Mouse (Mus musculus): ENCODE results near the gene Tenm4.

Gene Tenm4

DNA sequence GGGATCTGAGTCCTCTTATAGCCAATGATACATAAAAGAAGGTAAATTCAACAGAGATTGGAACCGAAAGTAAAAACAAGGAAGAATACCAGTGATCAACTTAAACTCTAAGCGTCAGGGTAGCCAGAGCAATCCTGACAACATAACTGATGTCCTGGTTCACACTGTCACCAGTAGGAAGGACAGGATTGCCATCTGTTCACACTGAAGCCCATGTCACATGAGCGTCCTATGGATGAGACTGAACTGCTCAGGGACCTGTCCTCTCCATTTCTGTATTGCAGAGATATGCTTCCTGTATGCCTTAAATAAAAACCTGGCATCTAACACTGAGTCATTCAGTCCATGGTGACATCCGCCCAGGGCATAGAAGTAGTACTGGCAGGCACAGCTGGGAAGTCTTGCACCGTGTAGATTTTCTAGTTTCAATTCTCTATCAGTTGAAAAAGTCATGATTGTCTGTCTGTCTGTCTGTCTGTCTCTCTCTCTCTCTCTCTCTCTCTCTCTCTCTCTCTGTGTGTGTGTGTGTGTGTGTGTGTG lies 684.9 kb downstream of the Tenm4 start:
- no peak for DNase-seq (ENCODE audit: low spot score)

DNA sequence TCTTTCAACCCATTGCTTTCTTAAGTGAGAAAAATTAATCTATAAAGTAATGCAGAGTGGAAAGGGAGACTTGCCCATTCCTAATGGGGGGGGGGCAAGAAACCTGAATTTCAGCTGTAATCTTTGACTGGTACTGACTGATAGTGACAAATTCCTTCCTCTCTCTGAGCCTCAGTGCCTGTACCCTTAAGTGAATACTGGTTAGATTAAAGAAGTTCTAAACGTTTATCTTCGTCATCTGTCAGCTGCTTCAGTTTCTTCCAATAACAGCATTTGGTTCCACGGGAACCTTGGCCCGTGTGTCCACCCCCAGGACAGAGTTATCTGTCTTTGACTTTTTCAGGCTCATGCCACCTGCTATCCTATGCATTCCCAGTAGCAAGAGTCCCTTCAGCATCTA lies 685.5 kb downstream of the Tenm4 start:
- no peak for DNase-seq (ENCODE audit: low spot score)

DNA sequence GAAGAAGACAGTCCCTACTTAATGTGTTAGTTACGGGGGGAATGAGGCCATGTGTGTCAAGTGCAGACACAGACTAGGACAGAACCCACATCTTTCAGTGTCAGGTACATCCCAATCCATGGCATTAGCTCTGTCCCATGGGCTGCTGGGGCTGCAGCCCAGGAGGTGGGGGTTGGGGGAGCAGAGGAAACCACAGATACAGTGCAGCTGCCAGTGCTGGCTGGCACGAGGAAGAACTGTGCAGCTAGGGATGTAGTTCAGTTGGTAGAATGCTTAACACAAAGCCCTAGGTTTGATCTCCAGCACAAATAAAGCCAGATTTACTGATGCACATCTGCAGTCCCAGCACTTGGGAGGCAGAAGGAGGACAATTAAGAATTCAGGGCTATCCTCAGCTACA lies 688.0 kb downstream of the Tenm4 start:
- no peak for DNase-seq (ENCODE audit: low spot score)

DNA sequence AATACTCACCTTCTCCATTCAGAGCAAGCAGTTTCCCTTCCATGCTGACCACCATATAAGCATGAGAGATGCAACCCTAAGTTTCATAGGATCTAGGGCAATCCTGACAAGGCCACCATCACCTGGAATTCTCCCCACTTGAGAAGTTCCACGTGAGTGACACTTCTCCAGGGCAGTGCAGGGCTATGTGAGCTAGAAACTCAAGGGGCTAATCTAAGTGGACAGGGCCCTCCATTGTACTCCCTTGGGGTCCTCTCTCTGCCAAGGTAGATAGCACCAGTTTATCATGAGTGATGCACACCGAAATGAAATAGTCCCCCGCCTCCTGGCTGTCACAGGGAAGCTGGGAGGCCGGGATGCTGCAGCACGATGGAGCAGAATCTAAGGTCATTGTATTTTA lies 688.6 kb downstream of the Tenm4 start:
- DNase-seq (ENCODE audit: low spot score) = no peak

DNA sequence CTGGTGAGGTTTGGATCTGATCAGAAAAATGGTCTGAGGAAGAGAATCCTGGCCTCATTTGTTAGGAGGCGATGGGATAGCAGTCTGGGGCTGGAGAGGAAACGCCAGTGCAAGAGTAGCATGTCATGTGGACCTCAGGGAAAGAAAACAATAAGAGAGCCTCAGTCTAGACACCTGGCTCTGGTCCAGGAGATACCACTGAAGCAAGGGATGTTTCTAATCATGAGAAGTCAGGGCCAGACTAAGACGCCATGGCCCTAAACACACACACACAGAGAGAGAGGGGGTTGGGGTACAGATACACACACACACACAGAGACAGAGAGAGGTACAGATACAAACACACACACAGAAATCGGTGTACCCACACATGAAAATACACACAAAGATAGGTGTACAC lies 689.6 kb downstream of the Tenm4 start:
- DNase-seq (ENCODE audit: low spot score) = no peak

DNA sequence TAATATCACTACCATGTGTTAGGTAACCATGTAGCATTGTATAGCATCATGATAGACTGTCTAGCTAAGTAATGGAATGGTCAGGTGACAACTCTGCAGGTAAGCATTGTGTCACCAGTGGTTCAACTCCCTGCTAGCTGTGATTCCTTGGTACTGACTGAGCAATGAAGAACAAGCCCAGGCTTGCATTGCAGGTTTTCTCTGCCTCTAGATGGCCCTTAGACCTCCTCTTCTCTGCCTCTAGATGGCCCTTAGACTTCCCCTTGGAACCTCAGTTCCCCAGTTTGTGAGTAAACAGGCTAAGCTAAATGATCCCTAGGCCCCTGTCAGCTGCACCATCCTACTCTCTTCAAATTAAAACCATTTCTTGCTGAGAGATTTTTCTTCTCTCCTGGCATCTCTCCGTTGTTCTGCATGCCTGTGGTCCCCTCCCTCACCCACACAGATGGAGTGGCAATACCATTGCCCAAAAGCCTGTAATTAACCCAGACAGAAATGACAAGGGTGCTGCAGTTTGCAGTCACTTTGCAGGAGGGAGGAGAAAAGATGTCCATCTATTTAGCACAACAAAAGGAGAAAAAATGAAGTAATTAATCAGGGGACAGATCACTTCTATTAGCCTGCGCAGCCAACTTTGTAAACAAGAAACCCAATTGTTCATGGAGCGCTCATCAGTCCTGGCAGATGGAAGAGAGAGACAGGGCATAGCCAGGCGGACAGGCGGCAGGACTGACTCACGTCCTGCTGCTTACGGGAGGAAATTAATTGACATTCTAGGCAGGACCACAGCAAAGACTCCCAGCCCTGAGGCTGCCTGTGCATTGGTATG lies 694.1 kb downstream of the Tenm4 start:
- no peak for DNase-seq (ENCODE audit: low spot score)

DNA sequence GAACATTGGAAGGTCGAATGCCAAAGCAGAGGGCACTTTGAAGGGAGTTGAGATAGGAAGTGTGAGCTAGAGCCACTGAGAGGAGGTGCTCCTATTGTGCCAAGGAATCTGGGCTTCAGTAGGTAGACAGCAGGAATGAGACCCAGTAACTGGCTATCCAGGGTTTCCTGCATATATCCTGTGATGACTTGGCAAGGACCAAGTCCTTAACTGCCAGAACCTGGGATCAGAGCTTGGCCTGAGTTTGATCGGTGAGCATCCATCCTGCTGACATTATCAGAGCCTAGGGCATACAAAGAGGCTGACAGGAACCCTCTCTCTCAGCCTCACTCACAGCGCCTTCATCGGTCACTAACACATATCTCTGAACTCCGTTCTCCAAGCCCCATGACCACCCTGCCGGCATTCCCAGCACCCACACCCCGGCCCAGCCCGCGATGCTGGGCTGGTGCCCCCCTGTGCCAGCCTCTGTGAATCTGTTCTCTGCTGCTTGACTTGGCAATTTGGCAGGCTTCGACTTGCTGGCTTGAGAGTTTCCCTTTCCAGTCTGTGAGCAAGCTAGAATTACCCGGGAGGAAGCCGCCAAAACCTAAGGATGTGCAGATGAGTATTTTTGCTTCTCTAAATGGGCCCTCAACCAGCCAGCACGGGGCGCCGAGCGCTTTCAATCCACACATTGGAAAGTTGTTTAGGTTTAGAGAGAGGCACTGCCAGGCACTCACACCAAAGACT lies 698.2 kb downstream of the Tenm4 start:
- DNase-seq (ENCODE audit: low spot score) = no peak

DNA sequence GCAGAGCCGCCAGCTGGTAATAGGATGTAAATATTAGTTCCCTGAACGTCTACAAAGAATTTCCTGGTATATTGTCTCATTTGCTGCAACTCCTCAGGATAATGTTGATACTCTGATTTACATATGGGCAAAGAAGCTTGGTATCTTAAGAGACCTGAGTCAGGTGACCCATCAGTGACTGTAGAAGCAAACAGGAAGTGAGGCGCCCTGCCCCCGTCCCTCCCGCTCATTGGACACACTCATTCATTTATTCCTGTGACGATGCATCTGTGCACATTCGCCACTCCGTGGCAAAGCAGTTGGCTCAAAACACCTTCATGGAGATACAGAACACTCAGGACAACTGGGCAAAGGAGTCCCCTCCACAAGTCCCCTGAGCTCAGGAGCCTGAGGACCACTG lies 699.4 kb downstream of the Tenm4 start:
- DNase-seq (ENCODE audit: low spot score) = no peak

DNA sequence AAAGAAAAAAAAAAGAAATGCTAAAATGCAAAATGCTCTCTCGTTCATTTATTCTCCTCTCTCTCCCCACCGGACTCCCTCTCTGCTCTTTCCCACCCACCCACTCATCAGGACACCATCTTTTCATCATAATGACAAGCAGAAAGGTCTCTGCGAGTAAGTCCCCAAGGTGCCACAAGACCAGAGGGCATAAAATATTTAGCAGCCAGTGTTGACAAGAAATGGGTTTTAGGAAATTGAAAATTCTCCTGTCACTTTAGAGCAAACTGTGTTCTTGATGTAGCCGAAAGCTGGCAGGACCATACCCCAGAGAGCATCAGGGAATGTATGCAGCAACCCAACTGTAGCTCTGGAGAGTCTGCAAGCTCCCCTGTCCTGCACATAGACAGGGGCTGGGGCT lies 700.0 kb downstream of the Tenm4 start:
- DNase-seq (ENCODE audit: low spot score) = no peak

DNA sequence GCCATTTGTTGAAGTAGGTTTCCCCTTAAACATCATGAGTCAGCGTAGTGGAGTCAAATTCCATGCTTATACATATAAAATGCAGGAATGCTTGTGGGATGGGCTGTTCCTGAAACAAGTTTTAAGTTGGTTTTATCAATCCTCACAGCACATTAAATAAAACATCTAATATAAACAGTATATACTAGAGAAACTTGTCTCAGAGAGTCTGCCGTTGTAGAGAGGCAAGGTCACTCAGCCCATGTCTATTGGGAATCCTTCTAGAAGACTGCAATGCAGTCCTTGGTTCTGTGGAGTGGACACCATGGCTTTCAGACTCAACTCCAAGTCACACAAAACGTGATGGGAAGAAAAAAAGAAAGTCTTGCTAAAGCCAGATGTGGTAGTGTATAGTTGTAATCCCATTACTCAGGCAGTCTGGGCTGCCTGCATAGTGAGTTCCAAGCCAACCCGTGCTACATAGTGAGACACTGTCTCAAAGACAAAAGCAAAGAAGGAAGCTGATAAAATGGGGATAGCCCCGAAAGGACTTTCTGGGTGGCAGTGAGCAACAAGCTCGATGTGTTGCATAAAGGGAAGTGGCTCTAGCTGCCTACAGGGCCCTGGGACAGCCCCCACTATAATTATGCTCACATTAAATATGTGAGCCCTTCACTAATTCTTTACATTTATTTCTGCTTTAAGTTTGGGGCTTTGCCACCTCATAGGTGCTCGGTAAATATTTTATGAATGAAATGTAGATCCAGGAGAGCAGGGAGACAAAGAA lies 707.6 kb downstream of the Tenm4 start:
- DNase-seq (ENCODE audit: low spot score) = no peak

DNA sequence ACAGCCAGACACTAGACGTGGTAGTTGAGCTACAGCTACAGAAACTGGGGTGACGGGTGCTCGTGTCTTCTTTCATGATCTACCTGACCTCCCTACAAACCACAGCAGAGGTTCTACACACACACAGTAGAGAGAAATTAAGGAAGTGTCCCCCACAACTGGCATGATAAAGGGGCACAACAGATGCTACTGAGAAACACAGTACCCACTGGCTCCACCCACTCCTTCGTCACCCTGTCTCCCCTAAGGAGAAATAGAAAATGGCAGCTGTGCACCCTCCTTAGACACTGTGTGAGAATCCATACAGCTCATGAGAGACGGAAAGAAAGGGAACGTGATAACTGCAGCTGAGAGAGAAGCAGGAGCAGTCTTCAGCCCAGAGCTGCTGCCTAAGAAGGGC lies 708.5 kb downstream of the Tenm4 start:
- DNase-seq (ENCODE audit: low spot score) = no peak

DNA sequence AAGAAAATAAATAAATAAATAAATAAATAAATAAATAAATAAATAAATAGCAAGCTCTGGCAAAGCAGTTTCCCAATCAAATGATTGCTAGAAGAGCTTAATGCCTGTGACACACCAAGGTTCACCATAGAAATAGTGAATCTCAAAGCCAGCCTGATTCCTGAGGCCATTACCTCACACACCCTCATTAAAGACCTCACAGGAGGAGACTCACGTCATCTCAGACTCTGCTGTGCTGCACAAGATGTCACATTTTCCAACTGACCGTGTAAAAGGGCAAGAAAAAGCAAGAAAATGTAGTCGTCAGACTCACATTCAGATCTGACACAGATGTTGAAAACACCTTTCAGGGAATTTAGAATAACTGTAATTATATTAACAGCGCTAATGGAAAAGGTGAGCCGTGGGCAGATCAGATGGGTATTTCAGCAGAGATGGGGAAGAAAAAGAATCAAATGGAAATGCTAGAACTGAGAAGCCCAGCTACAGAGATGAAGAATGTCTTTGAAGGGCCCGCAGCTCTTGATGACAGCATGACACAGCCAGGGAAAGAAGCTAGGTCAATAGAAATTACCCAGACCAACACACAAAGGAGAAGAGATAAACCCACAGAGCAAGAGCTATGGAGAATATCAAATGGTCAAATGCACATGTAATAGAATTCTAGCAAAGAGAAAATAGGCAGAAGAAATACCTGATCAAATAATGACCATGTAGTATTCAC lies 709.3 kb downstream of the Tenm4 start:
- no peak for DNase-seq (ENCODE audit: low spot score)

DNA sequence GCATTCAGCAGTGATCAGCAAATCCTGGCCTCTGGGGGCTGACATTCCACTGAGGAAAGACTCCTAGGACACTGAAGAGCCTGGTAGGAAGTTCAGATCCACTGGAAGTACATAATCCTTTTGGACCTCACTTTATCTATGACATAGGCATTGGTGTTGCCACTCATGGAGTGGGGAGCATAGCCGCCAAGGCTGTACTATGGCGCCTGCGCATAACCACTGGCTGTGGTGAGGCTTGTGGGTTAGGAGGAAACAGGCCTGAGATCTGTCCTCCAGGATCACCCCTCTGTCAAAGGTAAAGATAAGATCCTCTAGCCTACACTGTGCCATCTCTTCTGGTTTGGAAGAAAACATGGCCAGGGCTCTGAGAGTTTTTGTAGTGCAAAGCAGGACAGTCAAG lies 712.3 kb downstream of the Tenm4 start:
- no peak for DNase-seq (ENCODE audit: low spot score)

DNA sequence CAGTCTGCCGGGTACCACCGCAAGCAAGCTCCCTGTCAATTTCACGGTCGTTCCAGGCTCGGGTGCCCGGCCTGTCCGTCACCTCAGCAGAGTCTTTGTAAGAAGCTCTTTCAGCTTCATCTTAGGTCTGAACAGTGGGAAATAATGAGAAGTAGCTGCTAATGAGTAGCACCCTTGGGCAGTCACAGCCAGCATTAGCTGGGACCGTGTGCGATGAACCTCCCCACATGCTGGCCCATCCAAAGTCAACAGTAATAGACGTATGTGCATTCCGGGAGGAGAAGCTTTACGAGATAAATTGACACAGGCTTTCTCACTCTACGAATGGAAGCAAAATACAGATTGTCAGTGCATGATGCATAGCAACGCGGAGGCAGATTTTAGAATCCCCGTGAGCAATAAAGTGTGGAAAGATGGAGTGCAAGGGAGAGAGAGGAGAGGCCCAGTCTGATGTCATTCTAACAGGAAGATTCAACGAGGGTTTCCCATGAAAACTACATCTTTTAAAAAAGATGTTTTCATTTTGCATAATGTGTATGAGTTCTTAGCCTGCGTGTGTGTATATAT lies 716.1 kb downstream of the Tenm4 start:
- no peak for DNase-seq (ENCODE audit: low spot score)

DNA sequence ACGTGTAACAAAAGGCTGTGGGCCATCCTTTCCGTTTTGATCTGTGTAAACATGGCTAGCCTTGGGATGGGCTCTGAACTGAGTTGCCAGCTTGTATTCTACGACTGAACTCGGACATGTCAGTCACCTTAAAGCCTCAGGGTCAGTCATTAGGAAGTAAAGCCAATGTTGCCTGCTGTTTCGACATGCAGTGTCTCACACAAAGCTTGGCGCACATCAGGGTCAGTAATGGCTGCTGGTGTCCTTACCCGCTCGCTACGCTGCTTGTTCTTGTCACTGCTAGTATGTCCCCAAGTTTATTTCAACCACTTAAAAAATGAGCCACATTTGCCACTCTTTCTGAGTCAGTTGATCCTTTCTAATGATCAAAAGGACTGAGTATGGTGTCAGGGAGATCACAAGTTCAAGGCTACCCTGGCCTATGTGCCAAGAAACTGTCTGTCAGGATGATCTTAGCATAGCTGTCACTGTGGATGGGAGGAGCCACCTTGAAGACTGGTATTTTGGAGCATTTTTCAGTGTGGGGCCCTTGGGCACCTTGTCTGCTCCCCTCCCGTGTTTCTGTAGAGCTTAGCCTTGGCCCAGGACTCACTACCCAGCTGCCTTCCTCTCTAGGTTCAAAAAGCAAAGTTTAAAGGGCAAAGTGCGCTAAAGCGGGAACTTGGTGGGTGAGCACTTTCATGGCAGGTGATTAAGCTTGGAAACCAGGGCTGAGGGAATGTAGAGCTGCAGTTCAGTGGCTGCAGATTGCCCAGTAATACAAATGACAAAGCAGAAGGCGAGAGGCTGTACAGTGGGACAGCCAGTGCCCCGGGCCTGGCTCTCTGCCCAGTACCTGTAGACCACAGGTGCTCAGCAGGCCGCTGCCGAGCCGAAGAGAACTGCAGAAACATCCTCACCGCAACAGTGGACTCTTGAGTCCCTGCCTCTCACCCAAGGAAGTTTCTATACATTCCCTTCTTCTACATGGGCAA lies 718.3 kb downstream of the Tenm4 start:
- DNase-seq (ENCODE audit: low spot score) = no peak

DNA sequence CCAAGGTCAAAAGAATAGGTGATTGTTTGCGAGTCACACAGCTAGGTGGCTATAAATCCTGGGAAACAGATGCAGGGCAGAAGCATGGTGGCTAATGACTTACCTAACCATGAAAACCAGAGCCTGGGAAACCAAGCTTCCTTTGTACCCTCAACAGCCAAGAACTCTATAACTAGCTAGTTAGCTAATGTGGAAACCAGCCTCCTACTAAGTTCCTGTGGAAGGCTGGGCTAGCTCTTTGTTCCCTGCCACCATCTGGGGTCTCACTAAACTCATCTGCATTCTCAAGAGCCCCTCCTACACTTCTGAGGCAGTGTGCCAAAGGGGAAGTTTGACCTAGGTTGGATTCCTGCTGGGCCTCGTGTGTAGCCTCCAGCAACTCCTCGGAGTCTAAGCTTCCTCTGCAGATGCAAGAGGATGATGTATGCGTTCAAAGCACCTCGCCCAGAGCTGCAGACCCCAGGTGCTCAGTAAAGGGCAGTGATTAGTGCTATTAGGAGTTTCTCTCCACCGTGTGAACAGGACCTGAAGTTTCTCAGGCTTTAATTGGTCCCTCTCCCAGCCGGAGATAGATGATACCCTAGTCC lies 719.1 kb downstream of the Tenm4 start:
- no peak for DNase-seq (ENCODE audit: low spot score)

DNA sequence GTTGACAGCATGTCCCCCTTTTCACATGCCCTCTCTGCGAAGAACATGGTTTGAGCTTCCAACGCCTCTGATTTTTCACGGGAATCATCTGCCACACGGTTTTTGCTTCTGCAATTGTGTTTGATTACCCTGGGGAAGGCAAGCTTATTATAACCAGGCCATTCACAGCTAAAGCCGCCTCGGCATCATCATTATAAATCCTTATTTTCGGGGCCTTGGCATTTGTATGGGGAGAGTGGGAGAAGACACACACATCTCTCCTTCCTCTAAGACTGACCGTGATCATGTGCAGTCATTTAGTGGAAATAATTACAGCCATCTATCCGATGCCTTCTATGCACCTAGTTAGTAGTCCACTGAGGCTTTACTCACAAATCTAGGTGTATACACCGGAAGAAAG lies 719.9 kb downstream of the Tenm4 start:
- DNase-seq (ENCODE audit: low spot score) = no peak

DNA sequence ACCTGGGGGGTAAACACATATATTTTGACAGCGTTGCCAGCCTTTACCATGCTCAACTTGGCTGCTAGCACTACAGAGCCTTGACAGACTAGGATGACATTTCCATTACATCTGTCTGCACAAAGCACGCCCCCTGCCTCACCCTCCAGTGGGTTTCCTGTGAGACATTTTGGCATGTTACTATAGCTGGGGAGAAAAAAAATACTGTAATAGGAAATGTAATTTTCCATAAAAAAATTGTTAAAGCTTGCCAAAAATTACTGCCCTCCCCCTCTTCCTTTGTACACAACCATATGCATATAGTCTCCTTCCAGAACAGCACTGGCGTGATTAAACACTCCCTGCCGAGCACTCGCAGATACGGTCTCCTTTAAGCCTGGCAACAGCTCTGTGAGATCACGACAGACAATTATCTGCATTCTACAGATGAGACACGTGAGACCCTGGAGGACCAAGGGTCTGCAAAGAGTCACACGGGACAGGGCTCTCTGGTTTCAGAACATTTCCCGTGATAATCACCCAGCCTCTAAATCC lies 728.1 kb downstream of the Tenm4 start:
- DNase-seq (ENCODE audit: low spot score) = no peak

DNA sequence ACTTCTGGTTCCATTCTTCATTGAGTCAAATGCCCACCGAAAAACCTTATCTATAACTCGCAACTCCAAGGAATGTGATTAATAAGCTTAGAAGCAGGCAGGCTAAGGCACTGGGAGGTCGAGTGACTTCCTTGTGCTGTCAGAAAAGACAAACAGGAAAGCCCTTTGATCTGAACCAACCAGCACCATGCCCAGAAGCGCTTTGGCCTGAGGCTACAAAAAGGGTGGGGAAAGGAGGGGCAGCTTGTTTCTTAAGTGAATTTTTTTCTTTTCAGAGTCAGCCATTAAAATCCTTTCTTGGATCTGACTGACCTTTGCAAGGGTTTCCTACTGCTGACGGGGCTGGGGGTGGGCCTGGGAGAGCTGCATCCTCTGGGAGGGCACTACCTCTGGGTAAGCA lies 731.1 kb downstream of the Tenm4 start:
- no peak for DNase-seq (ENCODE audit: low spot score)
